Mouse (Mus musculus): ENCODE measurements around the gene Amhr2. TPM values are rescaled to one million over a fixed set of nuclear protein-coding genes. Genes with fewer than 3 reads are reported as not detected.

Amhr2 gene
- polyA plus RNA-seq, 1 experiment = 1.4 TPM

DNA sequence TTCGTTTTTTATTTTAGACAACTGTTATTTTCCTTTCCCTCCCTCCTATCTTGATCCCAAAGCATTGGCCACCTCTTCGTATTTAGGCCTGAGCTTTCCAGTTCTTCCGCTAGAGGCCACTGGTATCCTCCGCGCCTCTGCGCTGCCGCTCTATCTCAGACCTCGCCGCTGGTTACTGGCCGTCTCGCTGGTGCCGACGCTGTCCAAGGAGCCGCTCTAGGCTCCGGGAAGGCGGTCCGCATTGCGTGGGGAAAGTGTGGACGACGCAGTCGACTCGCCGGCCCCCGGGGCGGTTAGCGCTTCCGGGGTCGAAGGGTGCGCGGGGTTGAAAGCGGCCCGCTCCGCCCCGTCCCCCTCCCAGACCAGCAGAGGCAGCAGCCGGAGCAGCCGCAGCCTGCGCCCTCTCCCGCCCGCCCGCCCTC lies 25.0 kb downstream of the Amhr2 start, which contains the start of gene Pcbp2:
Gene Pcbp2, plus strand, starts transcription at position 357 of the 422 bp plus-strand sequence.
- WGBS = under 1% methylated on average over 32 of the region's 40 CpGs
- peak; percentile 98 for DNase-seq
- peaks cover 5% of the 10 kb centered on the region; the same call in 1 of the 2 replicates for H3K4me1 ChIP-seq (ENCODE audit: control insufficient read depth, insufficient read depth, low read length)
- TF ChIP-seq CTCF (conservative IDR thresholded peaks at IDR 0.05; ENCODE audit: insufficient read depth, insufficient read length, low read depth, low read length) (peak; percentile 83), POLR2A (IDR thresholded peaks at IDR 0.05; ENCODE audit: low read depth, low read length) (no peak)
- H3K27me3 ChIP-seq (replicated peaks; ENCODE audit: control insufficient read depth, insufficient read depth, low read length) = no peaks in the 10 kb centered on the region
- peak within 1 kb of the TSS; percentile 100 for H3K27ac ChIP-seq (ENCODE audit: insufficient read depth, low read depth, low read length)
- no peaks in the 10 kb centered on the region; the same call in 1 of the 2 replicates for H3K36me3 ChIP-seq (ENCODE audit: control insufficient read depth, insufficient read depth, low read length)
- H3K4me3 ChIP-seq (ENCODE audit: insufficient read depth, low read depth, low read length) = peak within 1 kb of the TSS; percentile 100

DNA sequence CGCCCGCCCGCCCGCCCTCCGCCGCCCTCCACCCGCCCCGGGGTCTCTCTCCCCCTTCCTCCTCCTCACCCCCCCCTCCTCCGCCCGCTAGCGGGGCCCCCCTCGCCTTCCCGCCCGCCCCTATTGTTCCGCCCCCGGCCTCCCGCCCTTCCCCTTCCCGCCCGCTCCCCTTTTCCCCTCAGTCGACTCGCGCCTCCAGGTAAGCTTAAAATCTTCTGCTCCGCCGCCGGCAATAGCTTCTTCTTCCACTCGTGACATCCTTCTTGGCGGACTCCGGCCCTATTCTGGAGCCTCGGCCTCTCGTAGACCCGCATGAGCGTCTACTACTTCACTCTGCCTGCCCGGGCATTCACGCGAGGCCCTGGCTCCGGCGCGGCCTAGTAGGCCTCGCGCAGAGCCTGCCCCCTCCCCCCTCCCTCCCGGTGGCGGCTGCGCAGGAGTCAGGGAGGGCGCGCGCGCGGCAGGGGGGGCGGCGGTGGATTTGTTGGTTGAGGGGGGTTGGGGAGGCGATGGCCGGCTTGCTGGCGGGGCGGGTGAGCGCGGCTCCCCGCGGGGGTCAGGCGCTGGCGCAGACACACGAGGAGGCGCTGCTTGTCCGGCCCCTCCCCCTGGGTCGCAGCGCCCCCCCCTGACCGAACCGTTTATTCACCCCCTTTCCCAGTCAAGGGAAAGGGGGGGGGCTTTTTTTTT lies 25.6 kb downstream of the Amhr2 start:
- Histone ChIP-seq H3K36me3 (ENCODE audit: control insufficient read depth, insufficient read depth, low read length) (peaks cover under 1% of the 10 kb centered on the region), H3K27me3 (replicated peaks; ENCODE audit: control insufficient read depth, insufficient read depth, low read length) (no peaks in the 10 kb centered on the region), H3K27ac (ENCODE audit: insufficient read depth, low read depth, low read length) (peak overlapping the region; percentile 100), H3K4me3 (ENCODE audit: insufficient read depth, low read depth, low read length) (peak overlapping the region; percentile 100), H3K4me1 (ENCODE audit: control insufficient read depth, insufficient read depth, low read length) (peaks cover 5% of the 10 kb centered on the region; the same call in 1 of the 2 replicates)
- WGBS = under 1% methylated on average over 49 of the region's 67 CpGs
- no peak for TF ChIP-seq POLR2A (IDR thresholded peaks at IDR 0.05; ENCODE audit: low read depth, low read length)
- no peak for TF ChIP-seq CTCF (conservative IDR thresholded peaks at IDR 0.05; ENCODE audit: insufficient read depth, insufficient read length, low read depth, low read length)
- peak; percentile 88 for DNase-seq

DNA sequence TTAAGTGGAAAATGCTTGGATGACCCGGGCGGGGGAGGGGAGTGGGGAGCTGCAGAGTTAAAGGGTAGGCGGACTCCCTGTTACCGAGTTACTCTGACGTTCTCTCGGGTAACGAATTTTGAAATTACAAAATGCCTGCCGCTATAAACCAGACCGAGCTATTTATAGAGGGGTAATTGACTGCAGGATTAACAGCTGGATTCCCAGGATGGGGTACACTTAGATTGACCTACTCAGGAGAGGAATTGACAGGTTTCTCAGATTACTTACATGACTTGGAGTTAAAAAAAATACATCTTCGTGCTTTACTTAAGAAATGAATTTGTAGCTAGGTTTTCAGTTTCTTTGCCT lies 26.1 kb downstream of the Amhr2 start:
- H3K4me1 ChIP-seq (ENCODE audit: control insufficient read depth, insufficient read depth, low read length) = peaks cover 5% of the 10 kb centered on the region; the same call in 1 of the 2 replicates
- H3K36me3 ChIP-seq (ENCODE audit: control insufficient read depth, insufficient read depth, low read length) = peaks cover 6% of the 10 kb centered on the region
- no peak for TF ChIP-seq CTCF (conservative IDR thresholded peaks at IDR 0.05; ENCODE audit: insufficient read depth, insufficient read length, low read depth, low read length)
- DNase-seq = no peak
- under 1% methylated on average over 10 of the region's 10 CpGs for WGBS
- peak overlapping the region; percentile 16; the same call in 1 of the 2 replicates for H3K27ac ChIP-seq (ENCODE audit: insufficient read depth, low read depth, low read length)
- no peaks in the 10 kb centered on the region for H3K27me3 ChIP-seq (replicated peaks; ENCODE audit: control insufficient read depth, insufficient read depth, low read length)
- peak overlapping the region; percentile 100 for H3K4me3 ChIP-seq (ENCODE audit: insufficient read depth, low read depth, low read length)

- Histone ChIP-seq H3K27ac (ENCODE audit: insufficient read depth, low read depth, low read length) (no peak overlapping the region), H3K36me3 (ENCODE audit: control insufficient read depth, insufficient read depth, low read length) (peaks cover 8% of the 10 kb centered on the region), H3K4me1 (ENCODE audit: control insufficient read depth, insufficient read depth, low read length) (peaks cover 5% of the 10 kb centered on the region; the same call in 1 of the 2 replicates), H3K27me3 (replicated peaks; ENCODE audit: control insufficient read depth, insufficient read depth, low read length) (no peaks in the 10 kb centered on the region), H3K4me3 (ENCODE audit: insufficient read depth, low read depth, low read length) (no peak overlapping the region)
- TF ChIP-seq CTCF (conservative IDR thresholded peaks at IDR 0.05; ENCODE audit: insufficient read depth, insufficient read length, low read depth, low read length) (no peak), POLR2A (IDR thresholded peaks at IDR 0.05; ENCODE audit: low read depth, low read length) (no peak)
- no peak for DNase-seq
Measured at GRCm38 (mm10) chr15:102471727-102472126, 26.6 kb downstream of the Amhr2 start.

- peaks cover 5% of the 10 kb centered on the region; the same call in 1 of the 2 replicates for H3K4me1 ChIP-seq (ENCODE audit: control insufficient read depth, insufficient read depth, low read length)
- DNase-seq = no peak
- 23% methylated on average over 2 of the region's 2 CpGs for WGBS
- peaks cover 8% of the 10 kb centered on the region for H3K36me3 ChIP-seq (ENCODE audit: control insufficient read depth, insufficient read depth, low read length)
- H3K27ac ChIP-seq (ENCODE audit: insufficient read depth, low read depth, low read length) = no peak overlapping the region
- H3K27me3 ChIP-seq (replicated peaks; ENCODE audit: control insufficient read depth, insufficient read depth, low read length) = no peaks in the 10 kb centered on the region
- no peak overlapping the region for H3K4me3 ChIP-seq (ENCODE audit: insufficient read depth, low read depth, low read length)
- no peak for TF ChIP-seq POLR2A (IDR thresholded peaks at IDR 0.05; ENCODE audit: low read depth, low read length)
- TF ChIP-seq CTCF (conservative IDR thresholded peaks at IDR 0.05; ENCODE audit: insufficient read depth, insufficient read length, low read depth, low read length) = no peak
Measured at GRCm38 (mm10) chr15:102473246-102473645, 28.1 kb downstream of the Amhr2 start.

DNA sequence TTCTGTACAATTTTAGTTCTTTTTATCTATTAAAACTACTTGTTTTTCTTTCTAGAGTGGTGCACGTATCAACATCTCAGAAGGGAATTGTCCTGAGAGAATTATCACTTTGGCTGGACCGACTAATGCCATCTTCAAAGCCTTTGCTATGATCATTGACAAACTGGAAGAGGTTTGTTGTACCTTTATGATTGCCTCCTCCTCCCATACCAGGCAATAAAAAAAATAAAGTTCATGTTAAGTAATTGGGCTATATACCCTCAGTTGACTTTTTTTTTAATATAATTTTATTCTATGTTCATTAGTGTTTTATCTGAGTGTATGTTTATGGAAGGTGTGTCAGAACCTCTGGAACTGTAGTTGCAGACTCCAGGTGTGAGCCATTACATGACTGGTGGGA lies 29.4 kb downstream of the Amhr2 start:
- no peak overlapping the region for H3K4me3 ChIP-seq (ENCODE audit: insufficient read depth, low read depth, low read length)
- TF ChIP-seq CTCF (conservative IDR thresholded peaks at IDR 0.05; ENCODE audit: insufficient read depth, insufficient read length, low read depth, low read length) = no peak
- TF ChIP-seq POLR2A (IDR thresholded peaks at IDR 0.05; ENCODE audit: low read depth, low read length) = no peak
- H3K36me3 ChIP-seq (ENCODE audit: control insufficient read depth, insufficient read depth, low read length) = peaks cover 11% of the 10 kb centered on the region
- H3K4me1 ChIP-seq (ENCODE audit: control insufficient read depth, insufficient read depth, low read length) = peaks cover 5% of the 10 kb centered on the region; the same call in 1 of the 2 replicates
- no peak overlapping the region for H3K27ac ChIP-seq (ENCODE audit: insufficient read depth, low read depth, low read length)
- no peaks in the 10 kb centered on the region for H3K27me3 ChIP-seq (replicated peaks; ENCODE audit: control insufficient read depth, insufficient read depth, low read length)
- DNase-seq = no peak
- WGBS = 81% methylated on average over 2 of the region's 2 CpGs

DNA sequence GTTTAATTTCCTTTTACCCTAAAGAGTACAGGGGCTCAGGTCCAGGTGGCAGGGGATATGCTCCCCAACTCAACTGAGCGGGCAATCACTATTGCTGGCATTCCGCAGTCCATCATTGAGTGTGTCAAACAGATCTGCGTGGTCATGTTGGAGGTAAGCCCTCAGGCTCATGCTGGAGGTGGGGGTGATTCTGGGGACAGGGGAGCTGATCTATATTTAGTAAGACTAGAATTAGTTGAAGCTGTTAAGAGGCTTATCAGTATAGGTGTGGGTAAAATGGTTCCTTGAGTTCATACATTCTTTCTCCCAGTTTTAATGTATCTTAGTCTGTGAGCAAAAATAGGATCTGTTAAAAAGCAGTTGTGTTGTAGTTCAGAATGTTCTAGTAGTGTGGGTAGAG lies 38.0 kb downstream of the Amhr2 start:
- Histone ChIP-seq H3K27me3 (replicated peaks; ENCODE audit: control insufficient read depth, insufficient read depth, low read length) (no peaks in the 10 kb centered on the region), H3K4me1 (ENCODE audit: control insufficient read depth, insufficient read depth, low read length) (no peaks in the 10 kb centered on the region), H3K27ac (ENCODE audit: insufficient read depth, low read depth, low read length) (no peak overlapping the region), H3K36me3 (ENCODE audit: control insufficient read depth, insufficient read depth, low read length) (peaks cover 28% of the 10 kb centered on the region), H3K4me3 (ENCODE audit: insufficient read depth, low read depth, low read length) (no peak overlapping the region)
- TF ChIP-seq POLR2A (IDR thresholded peaks at IDR 0.05; ENCODE audit: low read depth, low read length) = no peak
- no peak for TF ChIP-seq CTCF (conservative IDR thresholded peaks at IDR 0.05; ENCODE audit: insufficient read depth, insufficient read length, low read depth, low read length)
- DNase-seq = no peak
- WGBS = 83% methylated on average over 3 of the region's 3 CpGs

All from kidney, adult 2 months (tissue).